Mouse (Mus musculus): ENCODE measurements around the gene Hgd. TPM values are rescaled to one million over a fixed set of nuclear protein-coding genes. Genes with fewer than 3 reads are reported as not detected.
A peak's percentile ranks its signal among the peaks of the same experiment; 100 is the strongest.

The Hgd gene
- 0.06 TPM in 1 of 2 replicates, not detected in the other for polyA plus RNA-seq (2012; rRNA removed)

- peaks cover 2% of the 10 kb centered on the region; the same call in 1 of the 2 replicates for H3K4me1 ChIP-seq (ENCODE audit: control insufficient read depth, insufficient read depth, low read length)
- no peak within 1 kb of the TSS for H3K4me3 ChIP-seq (ENCODE audit: insufficient read depth, low read length)
- TF ChIP-seq CTCF (IDR thresholded peaks at IDR 0.05; ENCODE audit: extremely low read depth, insufficient read depth, low read length) (no peak), POLR2A (IDR thresholded peaks at IDR 0.05; ENCODE audit: extremely low read depth, insufficient read depth, low read length) (no peak)
- H3K27ac ChIP-seq (ENCODE audit: insufficient read depth, low read length): no peak within 1 kb of the TSS
Measured at GRCm38 (mm10) chr16:37579994-37580393, at the start of gene Hgd. Gene Hgd, plus strand, starts transcription at chr16:37580153.

GRCm38 (mm10) chr16:37530170-37530569, 49.8 kb upstream of the Hgd start:
- Histone ChIP-seq H3K4me1 (ENCODE audit: control insufficient read depth, insufficient read depth, low read length) (peaks cover 8% of the 10 kb centered on the region), H3K4me3 (ENCODE audit: insufficient read depth, low read length) (no peak overlapping the region), H3K27ac (ENCODE audit: insufficient read depth, low read length) (no peak overlapping the region)
- TF ChIP-seq POLR2A (IDR thresholded peaks at IDR 0.05; ENCODE audit: extremely low read depth, insufficient read depth, low read length): no peak
- TF ChIP-seq CTCF (IDR thresholded peaks at IDR 0.05; ENCODE audit: extremely low read depth, insufficient read depth, low read length): no peak

DNA sequence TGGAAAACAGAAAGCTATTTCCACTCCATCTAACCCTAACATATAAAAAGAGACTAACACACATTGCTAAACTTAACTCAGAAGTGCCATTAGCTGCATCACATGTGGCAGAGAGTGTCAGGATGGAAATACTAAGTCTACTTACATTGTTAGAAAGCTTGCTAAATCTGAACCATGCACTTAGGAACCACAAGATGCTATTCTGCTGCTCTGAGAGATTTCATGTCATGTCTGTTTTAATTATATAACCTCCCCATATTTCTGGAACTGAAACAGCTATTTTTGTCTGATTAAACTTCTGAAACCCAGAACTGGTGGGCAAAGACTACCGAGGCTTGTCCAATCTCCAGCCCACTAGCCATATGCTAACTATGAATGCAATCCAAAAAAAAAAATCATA, 47.9 kb upstream of the Hgd start:
- Histone ChIP-seq H3K27ac (ENCODE audit: insufficient read depth, low read length) (no peak overlapping the region), H3K4me3 (ENCODE audit: insufficient read depth, low read length) (no peak overlapping the region), H3K4me1 (ENCODE audit: control insufficient read depth, insufficient read depth, low read length) (peaks cover 8% of the 10 kb centered on the region)
- TF ChIP-seq POLR2A (IDR thresholded peaks at IDR 0.05; ENCODE audit: extremely low read depth, insufficient read depth, low read length) (no peak), CTCF (IDR thresholded peaks at IDR 0.05; ENCODE audit: extremely low read depth, insufficient read depth, low read length) (no peak)

DNA sequence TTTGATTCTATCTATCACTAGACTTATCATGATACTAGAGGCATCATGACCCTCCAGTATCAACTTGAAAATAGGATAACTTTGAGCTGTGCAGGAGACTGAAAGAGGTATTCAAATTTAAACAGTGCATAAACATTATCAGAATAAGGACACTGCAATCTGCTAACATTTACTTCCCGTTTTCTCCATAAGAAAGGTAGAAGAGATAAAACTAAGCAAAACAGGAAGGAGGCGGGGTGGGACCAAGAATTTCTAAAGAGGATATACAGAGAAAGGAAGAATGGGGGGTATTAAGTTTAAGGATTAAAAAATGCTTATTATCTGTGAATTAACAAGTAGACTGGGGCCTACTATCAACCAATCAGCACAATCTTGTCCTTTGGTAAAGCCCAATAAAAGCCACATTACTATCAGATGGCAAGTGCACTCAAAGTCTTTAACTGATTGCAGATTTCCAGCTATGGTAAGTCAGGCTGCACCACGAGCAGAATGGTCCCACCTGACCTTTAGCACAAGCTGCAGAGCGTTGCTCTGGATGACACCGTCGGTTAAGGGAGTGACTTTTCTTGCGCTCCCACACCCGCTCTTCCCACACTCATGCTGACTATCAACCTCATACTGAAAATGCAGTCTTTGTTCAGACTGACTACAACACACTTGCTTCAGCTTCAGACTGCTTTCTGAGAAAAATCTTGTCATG, 46.4 kb upstream of the Hgd start:
- Histone ChIP-seq H3K4me1 (ENCODE audit: control insufficient read depth, insufficient read depth, low read length) (peaks cover 8% of the 10 kb centered on the region), H3K4me3 (ENCODE audit: insufficient read depth, low read length) (no peak overlapping the region), H3K27ac (ENCODE audit: insufficient read depth, low read length) (no peak overlapping the region)
- TF ChIP-seq CTCF (IDR thresholded peaks at IDR 0.05; ENCODE audit: extremely low read depth, insufficient read depth, low read length) (no peak), POLR2A (IDR thresholded peaks at IDR 0.05; ENCODE audit: extremely low read depth, insufficient read depth, low read length) (no peak)

DNA sequence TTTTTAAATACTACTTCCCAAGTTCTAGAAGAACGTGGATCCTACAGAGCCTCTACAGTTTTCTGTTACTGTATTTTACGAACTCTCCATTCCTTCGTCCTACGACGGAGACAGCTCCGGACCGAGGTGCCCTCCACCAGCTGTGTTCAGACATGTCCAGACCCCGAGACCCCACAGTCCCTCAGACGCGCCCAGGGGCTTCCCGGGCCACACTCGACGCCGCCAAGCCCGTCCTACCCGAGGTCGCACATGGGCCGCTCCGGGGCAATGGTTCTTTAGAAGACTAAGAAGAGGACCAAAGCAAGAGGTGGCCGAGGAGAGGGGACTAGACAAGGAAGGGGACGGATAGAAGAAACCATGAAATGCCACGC, 40.7 kb upstream of the Hgd start:
- peak overlapping the region; percentile 41 for H3K27ac ChIP-seq (ENCODE audit: insufficient read depth, low read length)
- no peak for TF ChIP-seq CTCF (IDR thresholded peaks at IDR 0.05; ENCODE audit: extremely low read depth, insufficient read depth, low read length)
- TF ChIP-seq POLR2A (IDR thresholded peaks at IDR 0.05; ENCODE audit: extremely low read depth, insufficient read depth, low read length): no peak
- H3K4me1 ChIP-seq (ENCODE audit: control insufficient read depth, insufficient read depth, low read length): no peaks in the 10 kb centered on the region; the same call in 1 of the 2 replicates
- peak overlapping the region; percentile 56 for H3K4me3 ChIP-seq (ENCODE audit: insufficient read depth, low read length)

GRCm38 (mm10) chr16:37539611-37540580, 40.1 kb upstream of the Hgd start, which contains the start of the genes Gtf2e1 and Rabl3:
Gene Gtf2e1, minus strand, starts transcription at chr16:37539789.
Gene Rabl3, plus strand, starts transcription at chr16:37539885.
- H3K27ac ChIP-seq (ENCODE audit: insufficient read depth, low read length): peak within 1 kb of the TSS; percentile 86
- H3K4me1 ChIP-seq (ENCODE audit: control insufficient read depth, insufficient read depth, low read length): no peaks in the 10 kb centered on the region; the same call in 1 of the 2 replicates

DNA sequence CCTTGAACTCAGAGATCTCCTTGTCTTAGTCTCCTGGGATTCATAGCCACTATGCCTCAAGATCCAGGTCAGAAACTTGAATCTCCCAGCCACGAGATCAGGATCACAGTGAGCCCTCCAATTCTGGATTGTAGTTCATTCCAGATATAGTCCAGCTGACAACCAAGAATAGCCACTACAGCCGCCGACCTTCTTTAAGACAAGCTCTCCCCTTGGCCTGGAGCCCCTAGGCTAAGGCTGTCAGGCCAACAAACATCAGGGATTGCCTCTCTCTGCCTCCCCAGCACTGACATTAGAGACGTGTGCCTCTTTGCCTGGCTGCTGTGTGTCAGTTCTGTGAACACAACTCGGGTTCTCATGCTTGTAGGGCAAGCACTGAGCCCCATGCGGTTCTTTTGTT, 39.2 kb upstream of the Hgd start:
- H3K4me1 ChIP-seq (ENCODE audit: control insufficient read depth, insufficient read depth, low read length): no peaks in the 10 kb centered on the region; the same call in 1 of the 2 replicates
- TF ChIP-seq CTCF (IDR thresholded peaks at IDR 0.05; ENCODE audit: extremely low read depth, insufficient read depth, low read length) (no peak), POLR2A (IDR thresholded peaks at IDR 0.05; ENCODE audit: extremely low read depth, insufficient read depth, low read length) (no peak)
- no peak overlapping the region for H3K27ac ChIP-seq (ENCODE audit: insufficient read depth, low read length)
- no peak overlapping the region for H3K4me3 ChIP-seq (ENCODE audit: insufficient read depth, low read length)

More at GRCm38 (mm10) chr16:37539611-37540580, 40.1 kb upstream of the Hgd start, which contains the start of the genes Gtf2e1 and Rabl3:
- TF ChIP-seq CTCF (IDR thresholded peaks at IDR 0.05; ENCODE audit: extremely low read depth, insufficient read depth, low read length) (no peak), POLR2A (IDR thresholded peaks at IDR 0.05; ENCODE audit: extremely low read depth, insufficient read depth, low read length) (peak; percentile 93)
- peak within 1 kb of the TSS; percentile 56 for H3K4me3 ChIP-seq (ENCODE audit: insufficient read depth, low read length)

DNA sequence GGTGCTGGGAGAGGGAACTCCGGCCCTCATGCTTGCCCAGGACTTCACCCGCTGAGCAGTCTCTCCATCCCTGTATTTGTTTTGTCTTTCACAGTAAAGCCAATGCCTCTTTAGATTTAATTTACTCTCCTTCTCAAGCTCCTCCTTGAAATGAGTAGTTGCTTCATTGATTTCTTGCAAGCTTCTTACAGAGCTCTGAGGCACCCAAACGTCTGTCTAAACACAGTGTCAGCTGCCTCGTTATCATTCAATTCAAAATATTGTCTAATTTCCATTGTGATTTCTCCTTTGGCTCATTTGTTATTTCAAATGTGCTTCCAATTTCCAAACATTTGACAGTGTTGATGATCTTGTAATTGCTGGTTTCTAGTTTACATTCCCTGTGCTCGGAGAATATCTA, 33.6 kb upstream of the Hgd start:
- TF ChIP-seq CTCF (IDR thresholded peaks at IDR 0.05; ENCODE audit: extremely low read depth, insufficient read depth, low read length) (no peak), POLR2A (IDR thresholded peaks at IDR 0.05; ENCODE audit: extremely low read depth, insufficient read depth, low read length) (no peak)
- Histone ChIP-seq H3K4me3 (ENCODE audit: insufficient read depth, low read length) (no peak overlapping the region), H3K4me1 (ENCODE audit: control insufficient read depth, insufficient read depth, low read length) (no peaks in the 10 kb centered on the region), H3K27ac (ENCODE audit: insufficient read depth, low read length) (no peak overlapping the region)

GRCm38 (mm10) chr16:37550266-37550665, 29.7 kb upstream of the Hgd start:
- Histone ChIP-seq H3K4me3 (ENCODE audit: insufficient read depth, low read length) (no peak overlapping the region), H3K27ac (ENCODE audit: insufficient read depth, low read length) (no peak overlapping the region), H3K4me1 (ENCODE audit: control insufficient read depth, insufficient read depth, low read length) (no peaks in the 10 kb centered on the region)
- no peak for TF ChIP-seq POLR2A (IDR thresholded peaks at IDR 0.05; ENCODE audit: extremely low read depth, insufficient read depth, low read length)
- TF ChIP-seq CTCF (IDR thresholded peaks at IDR 0.05; ENCODE audit: extremely low read depth, insufficient read depth, low read length): no peak
